Mouse (Mus musculus) induced T-regulatory cell, adult 2 months (primary cell): ENCODE measurements around the gene Mrps25.

ENCODE experiments used
- DNase-seq: peaks from one replicate; pipeline ENCODE4 v3.0.0-alpha.2; 2012; ENCODE audit warnings: low read depth

Gene Mrps25

DNA sequence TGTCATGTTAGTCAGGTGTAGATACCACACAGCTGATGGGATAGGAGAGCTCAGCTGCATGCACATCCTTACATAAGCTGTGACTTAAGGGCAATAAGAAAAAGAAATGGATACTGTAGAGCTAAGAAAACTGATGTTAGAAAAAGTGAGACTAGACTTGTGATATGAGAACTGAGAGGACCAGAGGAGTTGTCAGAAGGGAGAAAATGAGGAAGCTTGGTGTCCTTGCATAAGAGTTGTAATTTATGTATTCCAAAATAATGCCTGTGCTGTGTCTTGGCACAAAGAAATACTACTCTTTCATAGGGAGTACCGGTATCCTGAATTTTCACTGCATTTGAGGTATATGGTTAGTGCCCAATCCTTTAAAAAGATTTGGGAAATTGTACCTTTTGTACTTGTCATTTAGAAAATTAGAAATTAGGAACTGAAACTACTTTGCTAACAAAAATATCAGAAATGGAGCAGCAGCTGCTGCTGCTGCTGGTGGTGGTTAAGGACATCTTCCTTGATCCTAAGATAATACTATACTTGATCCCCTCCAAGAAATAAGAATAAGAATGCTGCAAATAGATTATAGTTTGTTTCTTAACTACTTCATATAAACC lies 56.9 kb downstream of the Mrps25 start:
- no peak for DNase-seq

GRCm38 (mm10) chr6:92124547-92124946 lies 59.3 kb downstream of the Mrps25 start:
- DNase-seq = no peak
